Mouse (Mus musculus) embryo, embryonic 9.5 days (tissue): ENCODE measurements at regions not wholly inside any gene's neighbourhood (a gene's known extent, or its start where the extent isn't known, plus 50 kb on each side); places are given as distances from the start of the nearest gene placed in this dataset.
"Not testable (repeated sequence)": the region's sequence is repeated elsewhere in the genome, so short reads cannot be mapped to it uniquely, and the experiment has no call there.

Experiments
- DNase-seq: peaks from one replicate; pipeline ENCODE4 v3.0.0-alpha.2; 2017; ENCODE audit errors: extremely low spot score

- DNase-seq, result no peak
Measured at GRCm38 (mm10) chr2:171592315-171592714, 451.0 kb downstream of the Cbln4 start.

DNA sequence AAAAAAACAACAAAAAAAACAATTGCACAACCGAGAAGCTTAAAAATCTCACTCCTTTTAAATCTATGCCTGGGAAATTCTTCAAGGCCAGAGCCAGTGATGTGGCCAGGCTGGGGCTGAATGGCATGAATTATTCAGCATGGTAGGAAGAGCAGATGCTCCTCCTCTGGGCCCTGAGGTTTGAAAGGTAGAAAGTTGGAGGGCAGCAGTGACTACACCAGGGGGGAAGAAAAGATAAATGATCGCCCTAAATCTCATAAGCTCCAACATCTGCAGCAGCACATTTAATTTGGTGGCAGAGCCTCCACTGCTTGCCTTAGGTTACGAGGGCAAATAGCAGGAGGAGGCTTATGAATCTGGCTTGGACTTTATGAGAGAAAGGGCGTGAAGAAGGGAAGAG is 455.1 kb downstream of the Cbln4 start:
- no peak for DNase-seq

DNA sequence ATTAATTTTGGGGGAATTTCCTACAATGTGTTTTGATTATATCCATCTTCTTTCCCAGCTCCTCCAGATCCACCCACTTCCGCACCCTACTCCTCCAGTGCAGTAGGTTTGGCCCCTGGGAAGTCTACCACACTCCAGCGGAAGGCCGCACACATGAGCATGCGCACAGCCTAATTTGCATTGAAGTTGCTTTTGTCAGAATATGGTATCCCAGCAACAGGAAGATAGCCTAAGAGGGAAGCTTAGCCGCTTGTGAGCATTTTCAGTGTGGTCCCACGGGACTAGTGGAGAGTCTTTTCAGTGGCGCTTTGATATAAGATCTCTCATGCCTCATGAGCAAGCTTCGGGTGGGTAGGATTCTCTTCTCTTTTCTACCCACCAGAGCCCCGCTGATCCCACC is 455.6 kb downstream of the Cbln4 start:
- no peak for DNase-seq

GRCm38 (mm10) chr2:171586853-171587220 is 456.4 kb downstream of the Cbln4 start:
- DNase-seq, result no peak

DNA sequence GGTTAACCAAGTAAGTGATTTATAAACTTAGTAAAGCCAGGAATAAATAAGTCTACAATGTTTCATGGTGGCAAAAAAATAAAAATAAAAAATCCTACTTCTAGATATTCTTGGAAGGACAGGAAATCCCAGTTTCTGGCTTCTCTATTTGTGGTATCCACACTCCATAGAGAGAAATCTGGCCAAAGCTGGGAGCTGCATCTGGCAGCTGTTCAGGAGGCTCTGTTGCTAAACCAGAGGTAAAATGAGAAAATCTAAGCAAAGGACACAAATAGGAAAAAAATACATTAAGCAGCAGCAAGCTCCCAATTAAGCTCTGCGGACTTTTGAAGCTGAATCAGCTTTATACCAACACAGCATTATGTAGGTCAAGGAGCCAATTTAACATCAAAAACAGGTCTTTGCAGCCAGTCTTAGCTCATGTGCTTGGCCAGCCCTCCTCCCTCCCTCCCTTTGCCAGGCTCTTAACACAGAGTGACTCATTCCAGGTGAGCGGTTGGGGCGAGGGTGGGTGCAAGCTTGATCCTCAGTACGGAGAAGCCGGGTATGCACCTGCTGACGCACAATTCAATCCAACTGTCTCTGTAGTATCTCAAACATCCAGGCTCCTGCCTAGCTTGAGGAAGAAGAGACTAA is 456.9 kb downstream of the Cbln4 start:
- DNase-seq, result no peak

DNA sequence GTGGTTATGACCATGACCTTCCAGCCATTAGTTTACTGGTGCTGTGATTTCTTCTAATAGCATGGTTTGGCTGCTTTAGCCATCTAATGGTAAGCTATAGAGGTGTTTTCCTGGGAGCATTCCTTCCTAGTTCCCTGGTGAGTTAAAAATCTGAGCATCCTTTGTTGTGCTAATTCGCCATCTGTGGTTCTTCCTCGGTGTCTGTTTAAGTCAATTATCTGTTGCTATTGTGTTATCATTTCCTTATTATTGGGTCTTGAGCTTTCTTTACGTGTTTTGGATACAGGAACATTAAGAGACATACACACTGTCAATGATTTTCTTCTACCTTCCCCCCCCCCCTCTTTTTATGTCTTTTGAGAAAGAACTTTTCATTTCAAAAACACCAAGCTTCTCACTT is 468.9 kb downstream of the Cbln4 start:
- no peak for DNase-seq

GRCm38 (mm10) chr2:171562656-171563055 is 480.6 kb downstream of the Cbln4 start:
- DNase-seq, result no peak

GRCm38 (mm10) chr2:171542768-171543167 is 500.5 kb downstream of the Cbln4 start:
- DNase-seq, result not testable (repeated sequence)

GRCm38 (mm10) chr2:171514876-171515275 is 528.4 kb downstream of the Cbln4 start:
- no peak for DNase-seq

GRCm38 (mm10) chr2:171496620-171497019 is 546.6 kb downstream of the Cbln4 start:
- DNase-seq, result no peak

GRCm38 (mm10) chr2:171493741-171494140 is 549.5 kb downstream of the Cbln4 start:
- DNase-seq, result peak; percentile 42

GRCm38 (mm10) chr2:171487284-171487683 is 556.0 kb downstream of the Cbln4 start:
- DNase-seq, result no peak

DNA sequence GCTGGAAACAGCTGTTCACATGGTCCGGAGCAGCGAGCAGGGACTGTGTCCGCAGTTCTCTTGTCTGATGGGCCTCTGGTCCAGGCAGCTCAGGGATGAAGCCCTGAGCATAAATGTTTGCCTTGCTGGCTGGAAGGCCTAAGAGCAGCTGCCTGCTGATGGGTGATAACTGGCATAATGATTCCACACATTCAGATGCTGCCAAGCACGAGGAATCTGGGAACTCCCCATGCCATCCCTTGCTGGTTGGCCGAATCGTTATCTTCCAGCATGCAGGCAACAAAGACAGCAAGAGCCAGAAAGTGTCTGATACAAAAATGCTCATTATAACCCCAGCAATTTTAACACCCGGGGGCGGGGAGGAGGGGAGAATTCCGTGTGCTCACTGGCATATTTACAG is 590.0 kb downstream of the Cbln4 start:
- no peak for DNase-seq

GRCm38 (mm10) chr2:171406057-171406456 is 637.2 kb downstream of the Cbln4 start:
- no peak for DNase-seq

DNA sequence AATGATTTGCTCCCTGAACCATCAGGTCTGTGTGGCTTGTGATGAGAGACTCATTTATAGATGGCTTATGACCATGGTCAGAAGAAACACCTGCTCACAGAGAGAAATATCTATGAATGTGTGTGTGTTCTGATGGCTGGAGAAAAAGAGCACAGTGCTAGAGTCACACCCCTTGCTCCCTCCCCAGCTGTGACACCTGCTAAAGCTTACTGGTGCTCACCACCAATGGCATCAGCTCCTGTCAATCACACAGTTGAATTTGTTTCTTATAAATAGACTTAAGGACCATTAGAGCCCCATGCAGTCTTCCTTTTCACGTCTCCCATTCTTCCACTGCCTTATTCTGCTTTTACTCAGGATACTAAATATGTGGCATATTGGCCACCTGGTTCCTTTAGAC is 654.3 kb downstream of the Cbln4 start:
- DNase-seq, result no peak

- DNase-seq, result no peak
Measured at GRCm38 (mm10) chr2:171373457-171373856, 641.9 kb downstream of the Dok5 start.

GRCm38 (mm10) chr2:171373016-171373415 is 641.4 kb downstream of the Dok5 start:
- DNase-seq, result no peak

GRCm38 (mm10) chr2:171371751-171372150 is 640.1 kb downstream of the Dok5 start:
- peak; percentile 12 for DNase-seq

GRCm38 (mm10) chr2:171365553-171365952 is 633.9 kb downstream of the Dok5 start:
- no peak for DNase-seq

DNA sequence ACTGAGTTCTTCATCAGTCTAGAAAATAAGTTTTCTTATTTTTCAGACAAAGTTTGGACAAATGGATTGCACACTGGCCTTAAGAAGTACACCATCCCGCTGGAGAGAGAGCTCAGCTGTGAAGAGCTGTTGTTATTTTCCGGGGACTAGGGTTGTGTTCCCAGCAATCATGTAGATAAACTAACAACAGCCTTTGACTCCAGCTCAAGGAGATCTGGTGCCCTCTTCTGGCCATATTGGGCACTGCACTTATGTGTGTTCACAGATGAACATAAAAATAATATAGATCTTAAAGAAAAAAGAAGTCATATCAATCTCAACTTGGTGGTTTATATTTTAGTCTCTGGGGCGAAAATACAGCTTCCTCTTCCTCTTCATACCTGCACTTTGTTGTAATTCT is 633.0 kb downstream of the Dok5 start:
- no peak for DNase-seq

GRCm38 (mm10) chr2:171363381-171363780 is 631.8 kb downstream of the Dok5 start:
- no peak for DNase-seq

DNA sequence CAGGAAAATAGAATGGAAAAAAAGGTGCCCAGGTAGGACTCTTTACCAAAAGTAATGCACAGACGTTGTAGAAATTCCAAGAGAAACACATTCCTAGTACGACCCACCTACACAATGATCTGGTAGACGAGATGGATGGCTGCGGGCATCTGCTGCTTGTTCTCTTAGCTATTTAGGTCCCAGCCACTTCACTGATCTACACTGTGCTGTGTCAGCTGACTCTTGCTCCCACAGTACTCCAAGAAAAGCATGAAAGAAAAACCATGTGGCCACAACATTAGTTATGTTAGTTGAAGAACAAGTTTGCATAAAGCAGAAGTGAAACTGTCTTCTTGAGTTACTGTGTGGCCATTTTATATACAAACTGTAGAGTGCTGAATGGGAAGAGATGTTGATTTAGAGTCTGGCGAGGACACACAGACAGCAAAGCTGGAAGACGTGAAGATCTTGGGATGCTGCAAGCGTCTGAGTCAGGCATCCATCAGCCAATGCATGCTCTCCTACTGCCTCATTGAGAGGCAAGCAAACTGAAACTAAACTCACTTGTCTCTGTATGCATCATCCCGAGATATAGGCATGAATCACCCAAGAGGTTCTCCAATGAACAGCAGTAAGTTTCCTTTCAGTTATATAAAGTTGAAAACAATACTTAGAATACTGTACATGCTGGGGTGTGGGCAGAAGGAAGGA is 626.6 kb downstream of the Dok5 start:
- DNase-seq, result no peak

DNA sequence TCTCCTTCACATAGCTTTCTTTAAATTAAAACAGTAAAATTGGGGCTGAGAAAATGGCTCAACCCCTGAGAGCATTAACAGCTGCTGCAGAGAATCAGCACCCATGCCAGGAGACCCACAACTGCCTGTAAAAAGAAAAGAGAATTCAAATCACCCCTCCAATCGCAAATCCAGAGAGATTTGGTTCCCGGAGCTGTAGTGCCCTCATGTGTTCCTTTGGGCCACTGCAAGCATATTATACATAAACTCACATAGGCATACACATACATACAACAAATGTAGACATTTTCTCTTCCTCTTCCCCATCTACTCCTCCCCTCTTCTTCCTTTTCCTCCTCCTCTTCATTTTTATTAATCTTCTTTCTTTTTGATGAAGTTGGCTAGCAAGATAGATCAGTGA is 616.5 kb downstream of the Dok5 start:
- no peak for DNase-seq
